Mouse (Mus musculus) intestine, postnatal 0 days (tissue): ENCODE data around the gene Robo1. TPM values are rescaled to one million over a fixed set of nuclear protein-coding genes. Genes with fewer than 3 reads are reported as not detected.
A peak's percentile ranks its signal among the peaks of the same experiment; 100 is the strongest.

Source experiments
- ATAC-seq: fragments of 200-750 bp; cut with Nextera tagmentation; 2 replicates; pipeline ENCODE4 v1.8.0; 2017; ENCODE audit warnings: mild to moderate bottlenecking, moderate TSS enrichment, moderate library complexity
- H3K27ac ChIP-seq: fragments of 300-500 bp; sonication (generic); 2 replicates; pipeline ENCODE4 v1.5.1; 2014; ENCODE audit warnings: mild to moderate bottlenecking, low read depth, low read length, moderate library complexity
- H3K27me3 ChIP-seq: fragments of 300-500 bp; sonication (generic); replicated peaks from 2 replicates; pipeline ENCODE4 v1.6.1; 2014; ENCODE audit warnings: low read length, mixed read lengths; ENCODE audit not compliant: control insufficient read depth, insufficient read depth
- H3K36me3 ChIP-seq: fragments of 300-500 bp; sonication (generic); 2 replicates; pipeline ENCODE4 v1.6.1; 2014; ENCODE audit warnings: mild to moderate bottlenecking, moderate library complexity; ENCODE audit not compliant: control insufficient read depth, insufficient read depth
- H3K4me1 ChIP-seq: fragments of 300-500 bp; sonication (generic); replicated peaks from 2 replicates; pipeline ENCODE4 v1.6.1; 2014; ENCODE audit warnings: antibody characterized with exemption, low read length, mixed read lengths; ENCODE audit not compliant: control insufficient read depth, insufficient read depth
- H3K4me2 ChIP-seq: fragments of 300-500 bp; sonication (generic); replicated peaks from 2 replicates; pipeline ENCODE4 v1.6.1; 2014; ENCODE audit warnings: low read depth, mild to moderate bottlenecking, moderate library complexity
- H3K4me3 ChIP-seq: fragments of 300-500 bp; sonication (generic); 2 replicates; pipeline ENCODE4 v1.5.1; 2014; ENCODE audit warnings: low read depth, low read length
- H3K9ac ChIP-seq: fragments of 300-500 bp; sonication (generic); 2 replicates; pipeline ENCODE4 v1.6.1; 2014; ENCODE audit warnings: mild to moderate bottlenecking, low read depth, low read length
- H3K9me3 ChIP-seq: fragments of 300-500 bp; sonication (generic); 2 replicates; pipeline ENCODE4 v1.6.1; 2016; ENCODE audit warnings: mixed run types; ENCODE audit not compliant: control insufficient read depth
- CTCF ChIP-seq: sonication (generic); IDR thresholded peaks from 2 replicates; pipeline ENCODE4 v1.5.1; 2016; ENCODE audit warnings: low read depth, mild to moderate bottlenecking, control low read depth, antibody characterized with exemption, moderate library complexity
- WGBS: fragments of 180-500 bp; shearing (Covaris S2); extraction: QIAGEN DNeasy Blood & Tissue Kit; methylation state at CpG from one replicate; pipeline ENCODE4 v1.1.7; 2014; 5-methylcytosine and 5-hydroxymethylcytosine counted together
- polyA plus RNA-seq: library from polyadenylated mRNA; unstranded; fragments of >200 nt; fragmentation: Nextera tagmentation; extraction: Ambion mirVana; gene quantifications from 2 replicates; pipeline ENCODE4 v1.2.1, GENCODE M21; 2015

The Robo1 gene
- polyA plus RNA-seq, 1 experiment from 2014 or later, result 2.7 TPM

- Histone ChIP-seq H3K9me3 (no peaks in the 10 kb centered on the region), H3K4me2 (no peak overlapping the region), H3K9ac (no peak overlapping the region), H3K4me1 (no peaks in the 10 kb centered on the region), H3K27ac (no peak overlapping the region), H3K27me3 (no peaks in the 10 kb centered on the region), H3K36me3 (no peaks in the 10 kb centered on the region), H3K4me3 (no peak overlapping the region)
- WGBS, result 97% methylated on average over 1 of the region's 1 CpGs
- ATAC-seq, result no peak
- TF ChIP-seq CTCF, result no peak
These were observed 29.7 kb downstream of the Robo1 start for GRCm38 (mm10) chr16:72337757-72338156.

- H3K27ac ChIP-seq, result no peak overlapping the region
- H3K36me3 ChIP-seq, result no peaks in the 10 kb centered on the region
- ATAC-seq, result no peak
- 60% methylated on average over 5 of the region's 5 CpGs for WGBS
- TF ChIP-seq CTCF, result no peak
- H3K9me3 ChIP-seq, result no peaks in the 10 kb centered on the region
- no peak overlapping the region for H3K4me2 ChIP-seq
- no peaks in the 10 kb centered on the region for H3K4me1 ChIP-seq
- H3K27me3 ChIP-seq, result no peaks in the 10 kb centered on the region
- H3K9ac ChIP-seq, result no peak overlapping the region
- no peak overlapping the region for H3K4me3 ChIP-seq
These were observed 42.3 kb downstream of the Robo1 start for GRCm38 (mm10) chr16:72350422-72350821.

GRCm38 (mm10) chr16:72356515-72357357 is 48.6 kb downstream of the Robo1 start:
- H3K27ac ChIP-seq, result no peak overlapping the region
- H3K4me1 ChIP-seq, result no peaks in the 10 kb centered on the region
- no peak for ATAC-seq
- no peak overlapping the region for H3K9ac ChIP-seq
- no peaks in the 10 kb centered on the region for H3K36me3 ChIP-seq
- peak; percentile 65 for TF ChIP-seq CTCF
- WGBS, result 77% methylated on average over 2 of the region's 2 CpGs
- H3K27me3 ChIP-seq, result no peaks in the 10 kb centered on the region
- no peaks in the 10 kb centered on the region for H3K9me3 ChIP-seq
- no peak overlapping the region for H3K4me3 ChIP-seq
- H3K4me2 ChIP-seq, result no peak overlapping the region

- TF ChIP-seq CTCF, result no peak
- H3K4me3 ChIP-seq, result no peak overlapping the region
- H3K4me2 ChIP-seq, result no peak overlapping the region
- no peaks in the 10 kb centered on the region for H3K36me3 ChIP-seq
- ATAC-seq, result no peak
- no peak overlapping the region for H3K9ac ChIP-seq
- no peaks in the 10 kb centered on the region for H3K4me1 ChIP-seq
- no peaks in the 10 kb centered on the region for H3K27me3 ChIP-seq
- H3K9me3 ChIP-seq, result no peaks in the 10 kb centered on the region
- no peak overlapping the region for H3K27ac ChIP-seq
- 75% methylated on average over 5 of the region's 5 CpGs for WGBS
These were observed 68.8 kb downstream of the Robo1 start for GRCm38 (mm10) chr16:72376896-72377295.

- H3K27ac ChIP-seq, result no peak overlapping the region
- H3K27me3 ChIP-seq, result no peaks in the 10 kb centered on the region
- H3K4me2 ChIP-seq, result no peak overlapping the region
- H3K9me3 ChIP-seq, result no peaks in the 10 kb centered on the region
- H3K36me3 ChIP-seq, result no peaks in the 10 kb centered on the region
- no peak overlapping the region for H3K4me3 ChIP-seq
- TF ChIP-seq CTCF, result no peak
- WGBS, result 87% methylated on average over 6 of the region's 6 CpGs
- H3K4me1 ChIP-seq, result no peaks in the 10 kb centered on the region
- no peak for ATAC-seq
- H3K9ac ChIP-seq, result no peak overlapping the region
These were observed 73.7 kb downstream of the Robo1 start for GRCm38 (mm10) chr16:72381819-72382218.

- no peak for ATAC-seq
These were observed 75.5 kb downstream of the Robo1 start for GRCm38 (mm10) chr16:72383566-72383965.

More at GRCm38 (mm10) chr16:72383566-72383965, 75.5 kb downstream of the Robo1 start:
- Histone ChIP-seq H3K36me3 (no peaks in the 10 kb centered on the region), H3K27ac (no peak overlapping the region), H3K9ac (no peak overlapping the region), H3K4me2 (no peak overlapping the region), H3K4me3 (no peak overlapping the region), H3K27me3 (no peaks in the 10 kb centered on the region), H3K9me3 (no peaks in the 10 kb centered on the region), H3K4me1 (no peaks in the 10 kb centered on the region)
- no peak for TF ChIP-seq CTCF
- WGBS, result 38% methylated on average over 1 of the region's 1 CpGs
